Mouse (Mus musculus) skeletal muscle tissue, postnatal 0 days (tissue): Measurements from ENCODE around the gene Gabrp. TPM values are rescaled to one million over a fixed set of nuclear protein-coding genes. Genes with fewer than 3 reads are reported as not detected.

ENCODE experiments used
- polyA plus RNA-seq: library from polyadenylated mRNA; unstranded; fragments of >200 nt; fragmentation: Nextera tagmentation; extraction: Ambion mirVana; gene quantifications from 2 replicates; pipeline ENCODE4 v1.2.1, GENCODE M21; 2015

The Gabrp gene
- 0.06 TPM in 1 of 2 replicates, not detected in the other for polyA plus RNA-seq

DNA sequence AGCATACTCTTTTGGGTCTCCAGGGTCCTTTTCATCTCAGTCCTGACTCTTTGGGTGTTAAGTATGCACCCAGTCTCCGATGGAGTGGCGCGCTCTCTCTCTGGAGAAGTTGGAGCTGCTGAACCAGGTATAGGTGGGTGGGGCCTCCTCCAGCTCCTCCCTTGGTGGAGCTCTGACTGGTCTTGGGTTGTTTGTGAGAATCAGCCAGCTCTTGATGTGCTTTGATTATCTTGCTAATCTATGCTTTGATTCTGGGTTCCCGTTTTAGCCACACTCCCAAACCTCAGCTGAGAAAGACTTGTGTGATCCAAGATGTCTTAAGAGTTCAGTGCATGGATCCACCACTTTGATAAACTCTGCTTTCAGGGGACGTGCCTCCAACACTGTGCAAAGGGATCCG is at the start of gene Gabrp:
TSS of gene Gabrp (minus strand) at position 101 of the 400 bp plus-strand sequence.

DNA sequence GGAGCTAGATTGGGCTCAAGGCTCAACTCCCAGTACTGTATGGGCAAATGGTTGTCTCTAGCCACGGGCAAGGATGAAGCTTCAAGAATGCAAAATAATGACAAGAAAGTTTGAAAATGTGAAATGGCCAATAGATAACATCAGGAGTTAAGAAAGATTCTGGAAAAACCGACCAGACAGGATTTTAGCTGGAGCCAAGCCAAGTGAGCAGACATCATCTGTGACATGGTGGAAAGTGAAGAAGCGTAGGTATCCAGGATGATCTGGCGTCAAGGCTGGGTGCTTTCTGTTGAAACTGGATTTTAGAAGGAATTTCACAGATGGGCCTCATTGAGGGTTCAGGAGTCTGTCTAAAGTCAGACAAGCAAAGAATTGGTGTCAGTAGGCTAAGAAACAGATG is 20.2 kb upstream of the Gabrp start, which contains the start of gene D130052B06Rik:
TSS of gene D130052B06Rik (plus strand) at position 317 of the 400 bp plus-strand sequence.

DNA sequence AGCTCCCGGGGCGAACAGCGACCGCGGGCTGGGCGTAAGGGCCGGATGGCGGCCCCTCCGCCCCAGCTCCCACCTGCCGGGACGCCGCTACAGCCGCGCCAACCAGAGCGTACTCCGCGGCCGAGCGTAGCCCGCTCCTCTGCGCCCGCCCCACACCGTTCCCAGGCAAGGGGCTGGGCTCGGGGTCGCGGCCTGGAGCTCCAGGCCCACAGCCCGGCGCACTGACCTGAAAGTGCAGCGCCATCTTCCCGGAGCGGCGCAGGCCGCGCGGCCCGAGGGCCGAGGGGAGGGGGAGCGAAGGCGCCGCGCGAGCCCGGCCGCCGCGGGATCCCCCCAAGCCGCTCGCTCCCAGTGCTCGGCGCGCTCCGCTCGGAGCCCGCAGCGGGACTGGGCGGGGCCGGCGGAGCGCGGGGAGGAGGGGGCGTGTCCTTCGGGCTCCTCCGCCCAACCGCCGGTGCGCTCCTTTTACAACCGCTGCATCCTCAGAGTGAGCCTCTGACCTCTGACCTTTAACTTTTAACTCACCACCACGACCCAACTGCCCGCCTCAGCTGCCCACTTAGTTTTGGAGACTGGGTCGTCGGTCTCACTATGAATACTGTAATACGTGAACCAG is 65.3 kb downstream of the Gabrp start, which contains the start of gene Ranbp17:
TSS of gene Ranbp17 (minus strand) at position 371 of the 616 bp plus-strand sequence.

Other genes starting within 250 kb of the Gabrp start
- gene Ranbp17, start 65.2 kb downstream of the Gabrp start, polyA plus RNA-seq: 1.8 and 2.5 TPM in 2 replicates
- gene D130052B06Rik, start 20.3 kb upstream of the Gabrp start, polyA plus RNA-seq: not detected in 2 replicates